Mouse (Mus musculus) effector memory CD4-positive, alpha-beta T cell, adult 7 months (primary cell): ENCODE data around the gene Obsl1. TPM values are rescaled to one million over a fixed set of nuclear protein-coding genes. Genes with fewer than 3 reads are reported as not detected.

ENCODE experiments used
- polyA plus RNA-seq: library from polyadenylated mRNA; unstranded; fragments of 100-300 nt; shearing (Covaris generic); gene quantifications from one replicate; pipeline ENCODE4 v1.2.1, GENCODE M21; 2017

Obsl1 gene
- polyA plus RNA-seq: 1.9 TPM

DNA sequence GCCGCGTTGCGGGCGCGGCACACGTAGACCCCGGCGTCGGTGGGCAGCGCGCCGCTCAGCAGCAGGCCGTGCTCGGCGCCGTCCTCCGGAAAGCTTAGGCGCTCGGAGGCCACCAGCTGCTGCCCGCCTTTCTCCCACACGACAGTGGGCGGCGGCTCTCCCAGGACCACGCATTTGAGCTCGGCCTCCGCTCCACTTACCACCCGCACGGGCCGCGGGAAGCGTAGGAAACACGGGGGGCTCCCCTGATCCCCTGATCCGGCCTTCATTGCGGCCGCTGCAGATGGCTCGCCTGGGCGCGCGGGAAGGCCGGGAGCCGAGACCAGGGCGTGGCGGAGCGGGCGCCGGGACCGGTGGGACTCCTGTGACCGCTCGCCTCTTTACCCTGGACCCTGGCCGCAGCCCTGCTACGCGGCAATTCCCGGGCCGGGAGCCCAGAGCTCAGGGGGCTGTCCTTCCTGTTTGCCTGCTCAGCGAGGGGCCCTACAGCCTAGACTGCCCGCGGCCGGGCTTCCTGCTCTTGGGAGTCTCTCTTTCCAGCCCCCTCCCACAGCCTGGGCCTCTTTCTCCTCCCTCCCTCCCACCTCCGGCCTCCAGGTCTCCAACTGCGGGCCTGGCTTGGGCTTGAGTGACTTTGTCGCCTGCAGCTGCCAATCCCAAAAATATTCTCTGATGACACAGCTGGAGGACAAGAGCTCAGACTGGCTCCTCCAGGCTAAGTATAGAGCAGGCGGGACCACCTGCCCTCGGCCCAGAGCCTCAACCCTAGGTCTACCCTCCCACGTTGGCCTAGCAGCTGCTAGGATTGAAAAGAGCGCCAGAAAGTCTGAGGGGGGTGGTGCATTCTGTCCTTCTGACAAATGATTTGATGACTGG is at the start of gene Obsl1:
TSS of gene Obsl1 (minus strand) at position 497 of the 876 bp plus-strand sequence.

DNA sequence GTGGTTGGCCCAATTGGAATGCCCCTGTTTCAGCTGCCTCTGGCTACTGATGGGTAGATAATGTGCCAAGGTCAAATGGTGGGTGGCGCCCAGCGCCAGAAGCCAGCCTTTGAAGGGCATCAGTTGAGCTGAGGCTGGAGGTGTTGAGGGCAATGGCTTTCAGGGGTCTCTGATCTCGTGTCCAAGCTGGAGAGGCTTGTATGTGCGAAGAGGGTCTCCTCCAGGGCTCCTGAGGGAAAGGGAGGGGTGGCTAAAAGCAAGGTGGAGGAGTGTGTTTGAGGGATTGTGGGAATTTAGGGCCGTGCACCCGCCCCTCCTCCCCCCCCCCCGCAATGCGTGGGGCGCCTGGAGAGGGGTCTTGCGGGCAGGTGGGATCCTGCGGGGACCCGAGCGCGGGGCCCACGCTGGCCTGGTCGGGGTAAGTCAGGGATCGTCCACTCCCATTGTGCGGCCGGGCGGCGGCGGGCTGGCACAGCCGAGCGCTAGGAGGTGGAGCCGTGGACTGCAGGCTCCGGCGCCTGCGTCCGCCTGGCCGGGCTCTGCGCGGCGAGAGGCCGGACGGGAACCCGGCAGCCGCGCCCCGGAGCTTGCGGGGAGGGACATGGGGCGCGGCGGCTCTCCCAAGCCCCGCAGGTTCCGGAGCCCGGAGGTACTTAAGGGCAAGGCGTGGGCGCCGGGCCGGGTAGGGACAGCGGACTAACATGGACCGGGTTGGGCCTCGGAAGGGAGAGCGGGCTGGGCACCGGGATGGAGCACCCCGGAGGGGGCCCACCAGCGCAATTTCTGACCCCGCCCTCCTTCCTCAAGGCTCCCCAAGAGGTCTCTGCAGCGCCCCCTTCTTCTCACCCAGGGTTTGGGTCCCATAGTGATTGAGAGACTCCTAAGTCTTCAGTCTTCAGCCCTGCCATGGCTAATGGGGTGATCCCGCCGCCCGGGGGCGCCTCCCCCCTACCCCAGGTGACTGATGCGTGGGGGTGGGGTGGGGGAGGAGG is 40.0 kb upstream of the Obsl1 start, which contains the start of gene Slc4a3:
TSS of gene Slc4a3 (plus strand) at position 302 of the 992 bp plus-strand sequence.

DNA sequence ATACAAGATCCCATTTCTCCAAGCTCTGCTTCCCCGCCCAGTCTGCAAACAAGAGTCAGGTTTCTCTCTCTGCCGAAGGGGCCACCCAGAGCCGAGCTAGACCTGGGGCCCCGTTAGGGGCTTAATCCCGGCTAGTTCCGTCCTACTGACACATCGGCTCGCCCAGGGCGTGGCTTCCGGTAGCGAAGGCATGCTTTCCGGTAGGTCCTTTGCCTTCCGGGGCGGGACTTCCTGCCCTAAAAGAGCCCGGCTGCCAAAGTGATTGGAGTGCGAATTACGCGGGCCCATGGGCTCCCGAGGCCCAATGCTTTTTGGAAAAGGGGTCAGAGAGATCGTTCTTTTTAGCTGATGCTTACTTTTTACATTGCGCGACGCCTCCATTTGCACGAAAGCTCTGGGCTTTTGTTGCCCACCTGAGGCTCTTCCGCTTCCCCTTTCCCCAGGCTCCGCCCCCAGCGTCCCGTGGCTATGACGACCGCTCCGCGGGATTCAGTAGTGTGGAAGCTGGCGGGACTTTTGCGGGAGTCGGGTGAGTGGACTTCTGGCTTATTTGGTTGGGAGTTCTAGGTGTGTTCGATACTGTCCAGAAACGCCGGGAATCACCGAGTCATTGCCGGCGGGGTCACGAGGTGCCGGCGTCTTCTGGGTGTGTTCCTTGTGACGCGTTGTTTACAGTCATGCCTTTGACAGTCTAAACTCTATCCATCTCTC is 15.2 kb upstream of the Obsl1 start, which contains the start of gene Stk11ip:
TSS of gene Stk11ip (plus strand) at position 209 of the 711 bp plus-strand sequence.

DNA sequence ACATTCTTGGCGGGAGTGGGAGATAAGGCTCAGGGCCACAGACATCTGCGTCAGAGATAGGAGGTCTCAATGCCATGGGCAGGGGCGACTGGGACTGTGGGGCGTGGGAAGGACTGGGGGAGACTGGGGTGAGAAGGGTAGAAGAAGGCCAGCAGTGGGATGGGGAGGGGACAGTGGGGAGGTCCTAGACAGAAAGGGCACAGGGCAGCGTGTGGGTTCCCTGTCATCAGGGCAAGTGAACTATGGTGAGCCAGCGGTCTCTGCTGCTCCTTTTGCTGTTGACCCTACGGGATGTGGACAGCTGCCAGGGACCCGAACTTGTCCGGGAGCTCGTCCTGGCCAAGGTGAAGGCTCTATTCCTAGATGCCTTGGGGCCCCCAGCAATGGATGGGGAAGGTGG is 754 bp upstream of the Obsl1 start, which contains the start of gene Inha:
TSS of gene Inha (plus strand) at position 72 of the 400 bp plus-strand sequence.

DNA sequence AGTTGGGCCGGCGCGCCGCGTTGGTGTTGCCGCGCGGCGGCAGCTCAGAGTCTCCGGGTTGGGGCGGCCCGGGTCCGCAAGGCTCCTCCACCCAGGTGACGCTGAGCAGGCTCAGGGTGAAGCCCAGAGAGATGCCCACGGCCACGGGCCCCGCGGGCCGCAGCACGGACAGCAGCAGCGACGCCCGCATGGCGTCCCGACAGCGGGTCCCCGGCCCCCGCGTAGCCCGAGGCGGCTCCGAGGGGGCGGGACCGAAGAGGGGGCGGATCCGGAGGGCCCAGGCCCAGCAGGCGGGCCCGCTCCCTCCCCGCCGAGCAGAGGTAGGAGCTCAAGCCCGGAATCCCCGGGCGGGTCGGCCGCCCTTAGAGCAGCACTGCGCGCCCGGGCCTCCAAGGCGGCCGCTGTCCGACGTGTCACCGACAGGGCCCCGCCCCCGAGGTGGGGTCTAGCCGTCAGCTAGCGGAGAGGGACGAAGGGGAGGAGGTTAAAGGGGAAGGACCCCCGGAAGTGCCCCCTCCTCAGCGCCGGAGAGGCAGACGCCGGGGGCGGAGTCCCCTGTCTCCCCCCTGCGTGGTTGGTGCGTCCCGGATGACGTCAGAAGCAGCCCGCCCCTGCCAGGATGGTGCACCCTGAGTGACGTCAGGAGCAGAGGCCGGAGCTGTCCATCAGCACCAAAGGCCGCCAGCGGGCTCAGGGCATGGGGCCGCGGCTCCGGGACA is 27.2 kb downstream of the Obsl1 start, which contains the start of the genes Chpf and Tmem198:
TSS of gene Chpf (minus strand) at position 392 of the 719 bp plus-strand sequence.
TSS of gene Tmem198 (plus strand) at position 617 of the 719 bp plus-strand sequence.

DNA sequence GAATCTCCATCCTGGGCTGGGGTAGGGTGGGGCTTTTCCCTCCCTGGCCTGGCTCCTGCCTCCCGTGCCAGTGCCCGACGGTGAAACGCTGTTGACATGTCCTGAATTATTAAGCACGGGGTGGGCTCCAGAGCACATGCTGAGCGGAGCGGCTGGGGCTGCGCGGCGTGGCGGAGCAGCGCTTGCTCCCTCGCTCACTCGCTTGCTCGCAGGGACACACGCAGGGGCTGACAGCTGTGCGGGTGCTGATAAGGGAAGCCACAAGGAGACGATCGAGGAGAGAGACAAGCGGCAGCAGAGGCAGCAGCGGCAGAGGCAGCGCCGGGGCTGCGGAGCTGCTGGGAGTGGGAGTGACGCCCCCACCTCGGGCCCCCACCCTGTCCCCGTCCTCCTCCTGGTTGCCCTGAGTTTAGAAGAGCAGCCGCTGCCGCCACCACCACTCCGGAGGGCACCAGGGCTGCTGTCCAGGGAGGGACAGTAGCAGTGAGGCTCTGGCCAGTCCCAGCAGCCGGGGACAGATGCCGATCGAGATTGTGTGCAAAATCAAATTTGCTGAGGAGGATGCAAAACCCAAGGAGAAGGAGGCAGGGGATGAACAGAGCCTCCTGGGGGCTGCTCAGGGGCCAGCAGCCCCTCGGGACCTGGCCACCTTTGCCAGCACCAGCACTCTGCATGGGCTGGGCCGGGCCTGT is 55.8 kb downstream of the Obsl1 start, which contains the start of gene Asic4:
TSS of gene Asic4 (plus strand) at position 123 of the 692 bp plus-strand sequence.

DNA sequence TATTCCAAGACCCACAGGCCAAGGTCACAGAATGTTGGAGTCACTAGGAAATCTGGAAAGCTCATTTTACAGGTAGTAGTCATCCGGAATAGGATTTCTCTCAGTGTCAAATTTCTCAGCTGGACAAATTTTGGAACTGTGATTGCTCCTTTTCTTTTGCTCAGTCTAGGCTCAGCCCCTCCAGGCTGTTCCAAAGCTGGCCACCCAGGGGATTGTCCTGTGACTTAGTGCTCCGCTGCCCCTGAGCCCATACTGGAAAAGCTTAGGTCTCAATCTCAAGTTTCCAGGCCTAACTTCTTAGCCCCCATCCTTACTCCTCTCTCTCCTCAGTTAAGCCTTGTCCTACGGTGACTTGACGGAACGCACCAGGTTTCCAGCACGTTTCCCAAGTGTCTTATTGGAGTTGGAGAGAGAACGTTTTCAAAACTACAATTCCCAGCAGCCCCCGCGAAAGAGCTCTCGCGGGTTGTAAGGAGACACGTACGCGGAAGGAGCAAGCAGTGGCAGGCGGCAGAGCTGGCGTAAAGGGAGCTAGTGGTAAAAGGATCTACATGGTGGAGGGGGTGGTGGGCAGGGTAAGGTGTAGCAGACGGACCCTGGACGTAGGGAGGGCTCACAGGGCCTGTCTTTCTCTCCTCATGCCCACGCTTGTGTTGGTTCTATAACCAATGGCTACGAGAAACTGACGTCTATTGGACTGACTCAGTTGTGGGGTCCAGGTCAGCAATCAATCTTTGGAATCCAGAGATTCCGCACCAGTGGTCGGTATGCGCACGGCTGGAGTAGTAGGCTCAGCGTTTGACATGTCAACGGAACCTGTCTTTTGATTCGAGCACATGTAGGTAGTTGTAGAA is 70.5 kb downstream of the Obsl1 start, which contains the start of gene Gmppa:
TSS of gene Gmppa (plus strand) at position 456 of the 854 bp plus-strand sequence.

Other genes with a start within 250 kb of the Obsl1 start
- 0.13 TPM for gene Ptprn, start 241.9 kb downstream of the Obsl1 start, polyA plus RNA-seq
- gene Resp18, start 228.0 kb downstream of the Obsl1 start, polyA plus RNA-seq: not detected
- 42.9 TPM for gene Dnpep, start 188.5 kb downstream of the Obsl1 start, polyA plus RNA-seq
- not detected for gene Des, start 146.1 kb downstream of the Obsl1 start, polyA plus RNA-seq
- gene Speg, start 131.2 kb downstream of the Obsl1 start, polyA plus RNA-seq: 0.59 TPM
- 97.2 TPM for gene Gmppa, start 70.5 kb downstream of the Obsl1 start, polyA plus RNA-seq
- not detected for gene Asic4, start 56.0 kb downstream of the Obsl1 start, polyA plus RNA-seq
- gene Chpf, start 27.1 kb downstream of the Obsl1 start, polyA plus RNA-seq: 31.4 TPM
- gene Tmem198, start 26.9 kb downstream of the Obsl1 start, polyA plus RNA-seq: 3.5 TPM
- gene Inha, start 625 bp upstream of the Obsl1 start, polyA plus RNA-seq: not detected
- 32.1 TPM for gene Stk11ip, start 15.1 kb upstream of the Obsl1 start, polyA plus RNA-seq
- gene Slc4a3, start 39.8 kb upstream of the Obsl1 start, polyA plus RNA-seq: not detected